Mouse (Mus musculus) left cerebral cortex, adult 18-20 months (tissue): ENCODE data around the gene Zmynd19. TPM values are rescaled to one million over a fixed set of nuclear protein-coding genes. Genes with fewer than 3 reads are reported as not detected.

Experiments
- microRNA-seq, 2 experiments: library from miRNA; unstranded; fragments of <30 nt; microRNA quantifications; one replicate each; pipeline ENCODE4 v1.2.0; 2021
- total RNA-seq, 2 experiments: library from RNA; stranded (reverse); gene quantifications; 2 replicates each; pipeline ENCODE4 v1.2.3; 2021

Zmynd19 gene
- total RNA-seq, 2 experiments from 2014 or later: 40.0 to 41.6 TPM

Small RNA genes within 50 kb of the gene (microRNA-seq; reads per million reads assigned to microRNA genes)
- 0 reads per million in 2 experiments for gene Gm22875

Other genes starting within 250 kb of the Zmynd19 start
- gene Cacna1b, start 186.6 kb upstream of the Zmynd19 start, total RNA-seq: 10 to 100 TPM; 75.6 to 83.3 TPM
- 10 to 100 TPM; 46.7 to 49.8 TPM for gene Ehmt1, start 30.2 kb upstream of the Zmynd19 start, total RNA-seq
- gene Arrdc1, start 14.5 kb upstream of the Zmynd19 start, total RNA-seq: 10 to 100 TPM; 14.1 to 15.3 TPM
- gene Dph7, start 12.6 kb downstream of the Zmynd19 start, total RNA-seq: 10 to 100 TPM; 24.8 to 32.6 TPM
- 10 to 100 TPM; 77.8 to 85.6 TPM for gene Mrpl41, start 25.3 kb downstream of the Zmynd19 start, total RNA-seq
- gene Pnpla7, start 26.2 kb downstream of the Zmynd19 start, total RNA-seq: 10 to 100 TPM; 15.6 to 19.5 TPM
- gene Nsmf, start 104.6 kb downstream of the Zmynd19 start, total RNA-seq: 100 to 1,000 TPM; 435 to 452 TPM
- gene Entpd8, start 130.5 kb downstream of the Zmynd19 start, total RNA-seq: not detected
- not detected for gene Noxa1, start 145.4 kb downstream of the Zmynd19 start, total RNA-seq
- 10 to 100 TPM; 19.2 to 23.9 TPM for gene Nrarp, start 231.0 kb downstream of the Zmynd19 start, total RNA-seq
- 1 to 10 TPM; 2.2 to 2.5 TPM for gene Tor4a, start 247.1 kb downstream of the Zmynd19 start, total RNA-seq